Comparison of ENCODE assay signal across 11 mouse cellular contexts in genomic region chr8:3353189-3353810, GRCm38 (mm10). TPM values are rescaled to one million over a fixed set of nuclear protein-coding genes. Genes with fewer than 3 reads are reported as not detected.
DNase-seq lines count a peak whose midpoint lies in the region; ATAC-seq and TF ChIP-seq lines count a peak whose summit lies in the region.
"Had no signal": no experiment of that assay in that cellular context is flagged by ENCODE, and none has a peak within 500 bp of the region (broad histone marks: within the 10 kb centered on the region; RNA-seq: fewer than 3 reads in every experiment).

Gene A430078G23Rik (plus strand): TSS chr8:3353415.

- no peaks in the 10 kb centered on the region for H3K9me3 ChIP-seq in forebrain, embryonic 15.5 days
- H3K9me3 ChIP-seq: midbrain, embryonic 13.5 days had no signal

- H3K4me3 ChIP-seq in gastrocnemius, adult 2 months, result peak within 1 kb of the TSS; percentile 15; the same call in 1 of the 2 replicates
- H3K4me3 ChIP-seq in forebrain, embryonic 15.5 days, result no peak within 1 kb of the TSS
- H3K4me3 ChIP-seq: erythroblast, embryonic 14.5 days; midbrain, embryonic 13.5 days had no signal

- no peak for DNase-seq in gastrocnemius, adult 2 months
- no peak for DNase-seq in gastrocnemius, postnatal 36 days
- peak; percentile 18 for DNase-seq in liver
- peak; percentile 70 to 79 for DNase-seq in thymus, adult 18-20 months
- no peak for DNase-seq in cerebellum, adult 11-12 months
- no peak for DNase-seq in embryo, embryonic 11 days
- DNase-seq: kidney, postnatal 25 days had no signal

- peak; percentile 57 for ATAC-seq in megakaryocyte progenitor cell, adult 5-6 weeks (replicated peaks; ENCODE audit: poor library complexity)
- no peak for ATAC-seq in forebrain, embryonic 15.5 days (replicated peaks)
- ATAC-seq: midbrain, embryonic 13.5 days had no signal

- intact Hi-C loops in gastrocnemius, adult 2 months (cut with DNase I), result loop anchor here (10.0 kb wide), 1 partner anchor 322 kb away; the partner anchor contains the start of genes Fcor and Trappc5
- intact Hi-C loops in gastrocnemius, postnatal 36 days (cut with DNase I), result loop anchor here (10.0 kb wide), 1 partner anchor 102 kb away; no protein-coding TSS in a partner anchor

- no peaks in the 10 kb centered on the region for H3K27me3 ChIP-seq in forebrain, embryonic 15.5 days
- H3K27me3 ChIP-seq: midbrain, embryonic 13.5 days had no signal

- no peak within 1 kb of the TSS for H3K4me2 ChIP-seq in forebrain, embryonic 15.5 days (replicated peaks)
- H3K4me2 ChIP-seq: midbrain, embryonic 13.5 days had no signal

- no peak for TF ChIP-seq CTCF in gastrocnemius, adult 2 months (IDR thresholded peaks at IDR 0.05)

- no peaks in the 10 kb centered on the region for H3K36me3 ChIP-seq in forebrain, embryonic 15.5 days
- H3K36me3 ChIP-seq: midbrain, embryonic 13.5 days had no signal

- H3K27ac ChIP-seq in gastrocnemius, adult 2 months, result no peak within 1 kb of the TSS
- H3K27ac ChIP-seq in forebrain, embryonic 15.5 days (replicated peaks), result no peak within 1 kb of the TSS
- H3K27ac ChIP-seq: midbrain, embryonic 13.5 days had no signal

- H3K9ac ChIP-seq in forebrain, embryonic 15.5 days (replicated peaks), result no peak within 1 kb of the TSS
- H3K9ac ChIP-seq: midbrain, embryonic 13.5 days had no signal

- H3K4me1 ChIP-seq in forebrain, embryonic 15.5 days, result no peaks in the 10 kb centered on the region
- H3K4me1 ChIP-seq: midbrain, embryonic 13.5 days had no signal

- whole genome bisulfite sequencing in forebrain, embryonic 15.5 days, result 90% methylated on average over 13 of the region's 13 CpGs

RNA-seq across cellular contexts. Expression of gene A430078G23Rik, which starts in this region (rescaled TPM):
- total RNA-seq in gastrocnemius, adult 2 months (2021), result not detected
- total RNA-seq in gastrocnemius, postnatal 36 days (2021), result under 1 TPM in 1 of 2 experiments, not detected in 1; 0.28 TPM
- total RNA-seq in megakaryocyte progenitor cell, adult 5-6 weeks (2015), result 6.6 and 10.0 TPM in 2 replicates
- 16.5 and 23.9 TPM in 2 replicates for total RNA-seq in megakaryocyte progenitor cell, adult 5-6 weeks (2017)
- 0.11 and 0.15 TPM in 2 replicates for polyA plus RNA-seq in forebrain, embryonic 15.5 days (2015; fragmentation: Nextera tagmentation; extraction: Ambion mirVana)
- polyA plus RNA-seq: erythroblast, embryonic 14.5 days; midbrain, embryonic 13.5 days had no signal

Comparison
In these comparisons a context has a peak if more than half of its experiments do, and no peak if none do; other contexts are left out.
1. RNA of gene A430078G23Rik (total RNA-seq): 6.6 to 23.9 TPM in megakaryocyte progenitor cell, adult 5-6 weeks; 0.28 TPM in gastrocnemius, postnatal 36 days and not detected in gastrocnemius, adult 2 months; every median in the first group is over 4 times any median in the second.
2. DNase-seq: peak in liver (single experiment) and thymus, adult 18-20 months (2 of 2); none in gastrocnemius, adult 2 months (single experiment), gastrocnemius, postnatal 36 days (0 of 2), cerebellum, adult 11-12 months (single experiment) and embryo, embryonic 11 days (single experiment).